Mouse (Mus musculus) olfactory bulb, adult 2 months (tissue): ENCODE measurements around the gene Spata25.

Source experiments
- CTCF ChIP-seq: fragments of 200-500 bp; IDR thresholded peaks from 2 replicates; pipeline ENCODE4 v1.5.1; 2012; ENCODE audit warnings: low read depth, mild to moderate bottlenecking, low read length, moderate library complexity; ENCODE audit not compliant: insufficient read depth
- POLR2A ChIP-seq: fragments of 200-500 bp; IDR thresholded peaks from 2 replicates; pipeline ENCODE4 v1.6.1; 2012; ENCODE audit warnings: mild to moderate bottlenecking, low read depth, low read length, moderate library complexity; ENCODE audit not compliant: insufficient read depth

DNA sequence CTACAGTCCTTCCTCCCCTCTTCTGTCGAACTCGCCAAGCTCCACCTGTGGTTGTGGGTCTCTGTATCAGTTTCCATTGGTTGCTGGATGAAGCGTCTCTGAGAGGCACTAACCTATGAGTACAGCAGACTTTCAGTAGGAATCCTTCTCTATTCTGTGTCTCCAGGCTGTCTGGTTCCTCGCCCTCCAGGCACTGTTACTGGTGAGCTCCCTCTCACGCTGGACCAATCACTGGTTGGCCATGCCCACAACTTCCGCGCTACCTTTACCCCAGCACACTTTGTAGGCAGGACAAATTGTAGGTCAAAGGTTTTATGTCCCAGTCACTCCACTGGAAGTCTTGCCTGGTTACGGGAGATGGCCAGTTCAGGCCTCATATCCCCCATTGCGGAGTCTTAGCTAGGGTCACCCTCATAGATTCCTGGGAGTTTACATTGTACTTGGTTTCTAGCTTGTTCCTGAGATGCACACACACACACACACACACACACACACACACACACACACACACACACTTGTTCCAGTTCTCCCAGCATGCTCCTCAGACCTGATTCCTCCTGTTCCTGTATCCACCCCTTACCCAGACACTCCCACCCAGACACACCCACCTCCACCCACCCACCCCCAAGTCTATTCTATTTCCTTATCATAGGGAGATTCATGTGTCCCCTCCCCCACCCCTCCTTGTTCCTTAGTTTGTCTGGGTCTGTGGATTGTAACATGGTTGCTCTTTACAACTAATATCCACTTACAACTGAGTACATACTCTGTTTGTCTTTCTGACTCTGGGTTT is 31.5 kb upstream of the Spata25 start:
- TF ChIP-seq CTCF, result no peak
- TF ChIP-seq POLR2A, result no peak
